Mouse (Mus musculus) liver, embryonic 16.5 days (tissue): ENCODE data around the gene Olfr554. TPM values are rescaled to one million over a fixed set of nuclear protein-coding genes. Genes with fewer than 3 reads are reported as not detected.
"Not testable (repeated sequence)": the region's sequence is repeated elsewhere in the genome, so short reads cannot be mapped to it uniquely, and the experiment has no call there.

Experiments
- ATAC-seq: fragments of 200-750 bp; cut with Nextera tagmentation; 2 replicates; pipeline ENCODE4 v1.8.0; 2017; ENCODE audit warnings: low read depth, mild to moderate bottlenecking, moderate number of reproducible peaks, moderate library complexity
- H3K27ac ChIP-seq: fragments of 300-500 bp; sonication (generic); 2 replicates; pipeline ENCODE4 v1.5.1; 2014; ENCODE audit warnings: mild to moderate bottlenecking, low read length
- H3K27me3 ChIP-seq: fragments of 300-500 bp; sonication (generic); 2 replicates; pipeline ENCODE4 v1.6.1; 2014; ENCODE audit warnings: low read depth, low read length, mixed read lengths; ENCODE audit not compliant: control insufficient read depth, insufficient read depth
- H3K36me3 ChIP-seq: fragments of 300-500 bp; sonication (generic); 2 replicates; pipeline ENCODE4 v1.6.1; 2014; ENCODE audit warnings: mild to moderate bottlenecking; ENCODE audit not compliant: control insufficient read depth, insufficient read depth
- H3K4me1 ChIP-seq: fragments of 300-500 bp; sonication (generic); 2 replicates; pipeline ENCODE4 v1.6.1; 2014; ENCODE audit warnings: low read depth, low read length, mixed read lengths; ENCODE audit not compliant: control insufficient read depth
- H3K4me2 ChIP-seq: fragments of 300-500 bp; sonication (generic); 2 replicates; pipeline ENCODE4 v1.6.1; 2014; ENCODE audit warnings: low read depth, low read length, mixed read lengths
- H3K4me3 ChIP-seq: fragments of 300-500 bp; sonication (generic); 2 replicates; pipeline ENCODE4 v1.5.1; 2014; ENCODE audit warnings: low read depth, mild to moderate bottlenecking, low read length
- H3K9ac ChIP-seq: fragments of 300-500 bp; sonication (generic); 2 replicates; pipeline ENCODE4 v1.6.1; 2014; ENCODE audit warnings: low read depth, low read length
- H3K9me3 ChIP-seq: fragments of 300-500 bp; sonication (generic); replicated peaks from 2 replicates; pipeline ENCODE4 v1.6.1; 2016; ENCODE audit warnings: low read length; ENCODE audit not compliant: control insufficient read depth
- WGBS: fragments of 180-500 bp; shearing (Covaris S2); extraction: QIAGEN DNeasy Blood & Tissue Kit; methylation state at CpG from one replicate; pipeline ENCODE4 v1.1.7; 2014; ENCODE audit not compliant: insufficient replicate concordance; 5-methylcytosine and 5-hydroxymethylcytosine counted together
- polyA plus RNA-seq: library from polyadenylated mRNA; unstranded; fragments of >200 nt; fragmentation: Nextera tagmentation; extraction: Ambion mirVana; gene quantifications from 2 replicates; pipeline ENCODE4 v1.2.1, GENCODE M21; 2015

The Olfr554 gene
- not detected in 2 replicates for polyA plus RNA-seq

DNA sequence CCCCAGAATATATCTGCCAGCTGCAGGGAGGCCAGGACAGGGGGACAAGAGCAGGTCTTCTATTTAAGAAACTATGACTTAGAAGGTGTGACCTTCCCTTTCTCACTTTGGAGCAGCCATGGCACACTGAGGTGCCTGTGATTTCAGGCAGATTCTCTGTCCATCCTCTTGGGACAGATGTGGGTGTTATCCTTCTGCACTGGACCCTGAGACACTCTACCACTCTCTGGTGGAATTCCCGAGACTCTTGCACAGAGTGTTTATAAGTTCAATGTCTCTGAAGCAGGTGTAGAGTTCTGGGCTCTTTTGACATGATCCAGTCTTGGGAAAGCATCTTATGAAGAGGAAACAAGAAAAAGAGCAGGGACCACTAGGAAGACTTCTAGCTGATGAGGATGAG lies at the start of gene Olfr554:
Olfr554 (plus strand) TSS at position 301 of the 400 bp plus-strand sequence.
- no peaks in the 10 kb centered on the region for H3K36me3 ChIP-seq
- H3K9me3 ChIP-seq = no peaks in the 10 kb centered on the region
- 38% methylated on average over 1 of the region's 1 CpGs for WGBS
- no peak within 1 kb of the TSS for H3K4me3 ChIP-seq
- H3K4me1 ChIP-seq = no peaks in the 10 kb centered on the region
- H3K9ac ChIP-seq = no peak within 1 kb of the TSS
- H3K27ac ChIP-seq = no peak within 1 kb of the TSS
- no peak within 1 kb of the TSS for H3K4me2 ChIP-seq
- H3K27me3 ChIP-seq = no peaks in the 10 kb centered on the region
- no peak for ATAC-seq

DNA sequence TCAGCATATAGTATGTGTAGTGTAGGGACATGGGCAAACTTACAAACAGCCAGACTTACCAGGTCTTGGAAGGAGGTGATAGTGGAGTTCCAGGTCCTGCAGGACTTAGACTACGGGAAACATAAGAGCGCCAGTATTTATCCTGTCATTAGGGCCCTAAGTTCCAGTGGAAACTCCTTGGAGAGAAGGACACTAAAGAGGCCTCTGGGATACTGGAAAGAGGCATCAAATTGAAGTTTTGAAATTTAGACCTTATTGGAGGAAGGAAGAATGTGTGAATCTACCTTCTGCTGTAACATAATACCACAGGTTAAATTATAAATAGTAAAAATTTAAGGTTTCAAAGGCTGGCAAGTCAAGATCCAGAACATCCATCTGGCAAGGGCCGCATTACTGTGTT lies 46.4 kb upstream of the Olfr554 start, which contains the start of gene Olfr551:
Olfr551 (minus strand) TSS at position 101 of the 400 bp plus-strand sequence.
- no peak within 1 kb of the TSS for H3K4me2 ChIP-seq
- H3K4me3 ChIP-seq = no peak within 1 kb of the TSS
- WGBS = 65% methylated on average over 3 of the region's 3 CpGs
- no peaks in the 10 kb centered on the region for H3K36me3 ChIP-seq
- no peak for ATAC-seq
- no peaks in the 10 kb centered on the region for H3K4me1 ChIP-seq
- no peak within 1 kb of the TSS for H3K9ac ChIP-seq
- no peak within 1 kb of the TSS for H3K27ac ChIP-seq
- H3K9me3 ChIP-seq = no peaks in the 10 kb centered on the region
- no peaks in the 10 kb centered on the region for H3K27me3 ChIP-seq

DNA sequence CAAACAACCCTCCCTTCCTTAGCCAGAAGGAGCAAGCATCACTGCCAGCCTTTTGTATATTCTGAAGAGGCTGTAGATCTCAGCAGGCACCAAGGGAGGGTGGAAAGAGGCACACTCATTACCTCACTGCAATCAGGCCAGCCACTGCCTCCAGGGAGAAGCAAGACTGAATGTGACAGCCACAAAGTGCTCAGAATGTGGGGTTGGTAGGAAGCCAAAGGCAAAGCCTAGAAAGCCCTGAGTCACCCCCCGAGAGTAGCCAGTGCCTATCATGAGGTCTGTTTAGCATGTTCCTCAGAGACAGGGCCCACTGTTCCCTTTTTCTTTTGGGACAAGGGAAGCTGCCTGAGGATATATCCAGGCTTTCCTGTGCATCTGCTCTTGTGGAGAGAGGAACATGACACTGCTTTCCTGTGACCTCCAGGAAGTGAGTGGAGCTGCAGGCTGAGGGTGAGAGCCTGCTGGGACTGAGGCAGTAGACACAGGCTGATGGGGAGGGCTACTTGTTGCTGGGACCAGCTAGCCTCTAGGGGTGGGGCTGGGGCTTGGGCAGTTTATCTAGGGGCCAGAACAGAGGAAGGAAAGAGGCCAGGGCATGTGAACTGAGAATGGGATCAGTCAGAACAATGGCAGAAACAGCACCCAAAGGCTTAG lies 40.7 kb upstream of the Olfr554 start, which contains the start of gene Olfr552:
Olfr552 (plus strand) TSS at position 393 of the 654 bp plus-strand sequence.
- H3K27me3 ChIP-seq = no peaks in the 10 kb centered on the region
- no peaks in the 10 kb centered on the region for H3K36me3 ChIP-seq
- no peak within 1 kb of the TSS for H3K9ac ChIP-seq
- H3K9me3 ChIP-seq = no peaks in the 10 kb centered on the region
- 27% methylated on average over 1 of the region's 1 CpGs for WGBS
- H3K4me2 ChIP-seq = no peak within 1 kb of the TSS
- H3K4me1 ChIP-seq = no peaks in the 10 kb centered on the region
- no peak for ATAC-seq
- H3K27ac ChIP-seq = no peak within 1 kb of the TSS
- no peak within 1 kb of the TSS for H3K4me3 ChIP-seq

DNA sequence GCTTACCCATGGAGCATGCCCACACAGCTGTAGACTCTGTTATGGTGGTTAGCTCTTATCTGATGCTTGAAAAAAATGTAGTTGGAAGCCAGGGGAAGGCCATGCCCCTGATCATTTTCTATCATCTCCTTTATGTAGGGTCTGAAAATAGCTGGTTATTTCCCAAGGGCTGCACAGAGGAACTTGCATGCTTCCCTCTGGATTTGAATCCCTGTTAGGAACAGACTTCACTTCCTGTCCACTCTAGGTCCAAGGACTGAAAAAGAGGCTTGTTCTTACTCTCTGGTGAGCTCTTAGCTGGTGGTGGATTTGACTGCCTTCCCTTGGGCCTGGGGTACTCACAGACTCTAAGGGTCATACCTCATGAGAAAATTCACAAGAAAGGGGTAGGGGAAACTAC lies 20.1 kb upstream of the Olfr554 start, which contains the start of gene Olfr553:
Olfr553 (minus strand) TSS at position 101 of the 400 bp plus-strand sequence.
- H3K4me1 ChIP-seq = no peaks in the 10 kb centered on the region
- no peak within 1 kb of the TSS for H3K27ac ChIP-seq
- no peaks in the 10 kb centered on the region for H3K27me3 ChIP-seq
- H3K9ac ChIP-seq = no peak within 1 kb of the TSS
- no peaks in the 10 kb centered on the region for H3K36me3 ChIP-seq
- H3K4me2 ChIP-seq = no peak within 1 kb of the TSS
- no peak for ATAC-seq
- no peaks in the 10 kb centered on the region for H3K9me3 ChIP-seq
- H3K4me3 ChIP-seq = no peak within 1 kb of the TSS

DNA sequence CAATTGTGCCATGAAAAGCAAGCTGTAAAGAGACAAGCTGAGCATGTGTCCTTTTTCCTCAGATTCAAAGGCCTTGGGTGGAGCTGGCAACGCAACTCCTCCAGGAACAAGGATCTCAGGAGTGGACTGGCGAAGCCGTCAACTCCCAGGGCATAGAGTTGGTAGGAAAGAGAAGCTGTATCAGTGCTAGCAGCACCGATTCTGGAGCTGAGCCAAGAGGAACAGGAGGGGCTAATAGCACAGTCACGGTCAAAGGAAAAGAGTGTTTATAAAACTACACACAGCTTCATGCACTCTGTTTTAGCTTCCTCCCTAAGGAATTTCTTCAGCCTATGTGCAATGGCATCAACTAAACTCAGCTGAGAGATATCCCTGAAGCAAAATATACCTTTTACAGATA lies 18.6 kb upstream of the Olfr554 start:
- no peaks in the 10 kb centered on the region for H3K36me3 ChIP-seq
- H3K9me3 ChIP-seq = no peaks in the 10 kb centered on the region
- H3K27me3 ChIP-seq = no peaks in the 10 kb centered on the region
- H3K4me3 ChIP-seq = no peak overlapping the region
- no peak overlapping the region for H3K9ac ChIP-seq
- 50% methylated on average over 5 of the region's 5 CpGs for WGBS
- ATAC-seq = no peak
- H3K4me1 ChIP-seq = no peaks in the 10 kb centered on the region
- no peak overlapping the region for H3K4me2 ChIP-seq
- H3K27ac ChIP-seq = no peak overlapping the region

DNA sequence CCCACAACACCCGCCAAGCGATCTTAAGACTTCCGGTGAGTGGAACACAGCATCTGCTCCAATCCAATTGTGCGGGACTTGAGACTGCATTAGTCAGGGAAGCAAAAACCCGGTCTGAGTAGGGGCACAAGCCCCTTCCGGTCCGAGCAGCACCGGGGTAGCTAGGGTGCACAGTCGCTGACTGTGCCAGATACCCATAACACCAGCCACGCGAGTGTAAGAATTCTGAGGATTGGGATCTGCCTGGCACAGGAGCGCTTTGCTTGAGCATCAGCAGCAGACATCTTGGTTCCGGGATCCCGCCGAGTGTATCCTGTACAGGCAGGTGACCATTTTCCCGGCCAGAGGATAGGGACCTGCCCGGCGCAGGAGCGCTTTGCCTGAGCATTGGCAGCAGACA lies 17.9 kb upstream of the Olfr554 start:
- 75% methylated on average over 16 of the region's 19 CpGs for WGBS
- not testable (repeated sequence) for H3K4me2 ChIP-seq, H3K9ac ChIP-seq, H3K4me1 ChIP-seq, H3K27ac ChIP-seq, H3K4me3 ChIP-seq, ATAC-seq, H3K9me3 ChIP-seq, H3K27me3 ChIP-seq, H3K36me3 ChIP-seq

DNA sequence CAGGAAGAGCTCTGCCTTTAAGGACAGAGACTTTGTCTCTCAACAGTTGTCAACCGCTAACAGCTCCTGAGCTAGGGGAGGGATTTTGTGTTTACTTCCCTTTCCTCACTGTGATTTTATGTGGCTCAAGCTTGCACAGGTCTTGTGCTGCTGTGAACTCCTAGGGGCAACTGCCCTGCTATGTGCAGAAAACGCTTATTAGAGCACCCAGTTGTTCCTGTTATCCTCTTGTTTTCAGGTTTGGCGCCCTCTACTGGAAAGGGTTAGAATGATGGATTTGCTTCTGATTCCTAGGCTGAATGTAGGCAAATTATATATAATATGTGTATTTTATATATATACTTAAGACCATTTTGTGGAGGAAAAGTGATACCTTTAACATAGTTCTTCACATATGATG lies 1.6 kb upstream of the Olfr554 start:
- no peak overlapping the region for H3K4me2 ChIP-seq
- ATAC-seq = no peak
- no peaks in the 10 kb centered on the region for H3K9me3 ChIP-seq
- H3K27ac ChIP-seq = no peak overlapping the region
- no peaks in the 10 kb centered on the region for H3K4me1 ChIP-seq
- no peak overlapping the region for H3K4me3 ChIP-seq
- no peaks in the 10 kb centered on the region for H3K27me3 ChIP-seq
- 12% methylated on average over 3 of the region's 3 CpGs for WGBS
- no peaks in the 10 kb centered on the region for H3K36me3 ChIP-seq
- H3K9ac ChIP-seq = no peak overlapping the region

DNA sequence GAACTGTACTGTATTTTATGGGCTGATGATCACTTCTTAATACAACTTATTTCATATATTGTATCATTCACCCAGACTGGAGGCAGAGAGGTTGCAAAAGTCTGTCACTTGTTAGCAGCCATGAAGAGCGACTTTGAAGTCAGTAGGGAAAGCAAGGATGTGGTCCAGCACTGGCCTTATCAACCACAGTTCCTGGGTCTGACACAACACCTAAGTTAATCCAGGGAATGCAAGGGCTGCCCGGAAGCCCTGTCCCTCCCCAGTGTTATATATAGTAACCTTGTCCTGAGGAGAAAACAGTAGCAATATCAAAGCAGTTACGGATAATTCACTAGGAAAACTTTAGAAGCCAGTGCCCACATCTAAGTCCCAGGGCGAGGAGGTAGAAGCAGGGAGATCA lies 6.7 kb downstream of the Olfr554 start:
- H3K36me3 ChIP-seq, H3K9me3 ChIP-seq, H3K27ac ChIP-seq, H3K27me3 ChIP-seq, ATAC-seq, H3K4me1 ChIP-seq, H3K4me2 ChIP-seq, H3K9ac ChIP-seq, H3K4me3 ChIP-seq: not testable (repeated sequence)
- WGBS = 59% methylated on average over 3 of the region's 4 CpGs

DNA sequence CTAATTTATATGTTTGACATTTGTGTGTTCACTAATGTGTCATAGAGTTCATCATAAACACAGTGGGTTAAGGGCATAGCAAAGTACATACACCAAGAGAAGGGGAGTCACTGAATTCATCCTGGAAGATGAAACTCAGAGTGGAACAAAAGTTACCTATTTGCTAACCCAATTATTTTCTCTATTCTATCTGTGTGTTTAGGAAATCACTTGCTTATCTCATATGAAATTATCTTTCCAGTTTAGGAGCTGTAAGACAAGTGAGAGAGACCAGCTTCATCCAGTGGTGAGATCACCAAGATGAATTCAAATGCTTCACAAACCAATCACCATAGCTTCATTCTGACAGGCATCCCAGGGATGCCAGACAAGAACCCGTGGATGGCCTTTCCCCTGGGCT lies 20.3 kb downstream of the Olfr554 start, which contains the start of gene Olfr555:
Olfr555 (plus strand) TSS at position 301 of the 400 bp plus-strand sequence.
- no peak for ATAC-seq
- Histone ChIP-seq H3K27ac (no peak within 1 kb of the TSS), H3K36me3 (no peaks in the 10 kb centered on the region), H3K4me1 (no peaks in the 10 kb centered on the region), H3K4me3 (no peak within 1 kb of the TSS), H3K27me3 (no peaks in the 10 kb centered on the region), H3K9ac (no peak within 1 kb of the TSS), H3K9me3 (no peaks in the 10 kb centered on the region), H3K4me2 (no peak within 1 kb of the TSS)
- 54% methylated on average over 1 of the region's 1 CpGs for WGBS
